Mouse (Mus musculus) liver, postnatal 0 days (tissue): ENCODE measurements at regions not wholly inside any gene's neighbourhood (a gene's known extent, or its start where the extent isn't known, plus 50 kb on each side); places are given as distances from the start of the nearest gene placed in this dataset.

Experiments used
- ATAC-seq: fragments of 200-750 bp; cut with Nextera tagmentation; 2 replicates; pipeline ENCODE4 v1.8.0; 2017; ENCODE audit warnings: mild to moderate bottlenecking, moderate library complexity
- DNase-seq: peaks from one replicate; pipeline ENCODE4 v3.0.0-alpha.2; 2016
- H3K27ac ChIP-seq: fragments of 300-500 bp; sonication (generic); 2 replicates; pipeline ENCODE4 v1.5.1; 2014; ENCODE audit warnings: antibody characterized with exemption, moderate library complexity, mild to moderate bottlenecking, low read depth
- H3K27me3 ChIP-seq: fragments of 300-500 bp; sonication (generic); 2 replicates; pipeline ENCODE4 v1.6.1; 2014; ENCODE audit warnings: low read length, control low read depth, mixed read lengths; ENCODE audit not compliant: insufficient read depth
- H3K36me3 ChIP-seq: fragments of 300-500 bp; sonication (generic); replicated peaks from 2 replicates; pipeline ENCODE4 v1.6.1; 2014; ENCODE audit warnings: mild to moderate bottlenecking, control low read depth, low read length, moderate library complexity, mixed read lengths; ENCODE audit not compliant: insufficient read depth
- H3K4me1 ChIP-seq: fragments of 300-500 bp; sonication (generic); 2 replicates; pipeline ENCODE4 v1.6.1; 2014; ENCODE audit warnings: antibody characterized with exemption, mild to moderate bottlenecking, control low read depth; ENCODE audit not compliant: insufficient read depth
- H3K4me2 ChIP-seq: fragments of 300-500 bp; sonication (generic); 2 replicates; pipeline ENCODE4 v1.6.1; 2014; ENCODE audit warnings: low read depth, mild to moderate bottlenecking, low read length, moderate library complexity, mixed read lengths
- H3K4me3 ChIP-seq: fragments of 300-500 bp; sonication (generic); 2 replicates; pipeline ENCODE4 v1.5.1; 2014; ENCODE audit warnings: low read depth, low read length
- H3K9ac ChIP-seq: fragments of 300-500 bp; sonication (generic); replicated peaks from 2 replicates; pipeline ENCODE4 v1.6.1; 2014; ENCODE audit warnings: mild to moderate bottlenecking, moderate library complexity
- H3K9me3 ChIP-seq: fragments of 300-500 bp; sonication (generic); 2 replicates; pipeline ENCODE4 v1.6.1; 2016; ENCODE audit warnings: mild to moderate bottlenecking, control low read depth, low read length, mixed read lengths
- CTCF ChIP-seq: sonication (generic); IDR thresholded peaks from 2 replicates; pipeline ENCODE4 v1.5.1; 2016; ENCODE audit warnings: antibody characterized with exemption, low read depth
- EP300 ChIP-seq: IDR thresholded peaks from 2 replicates; pipeline ENCODE4 v1.6.1; 2016; ENCODE audit warnings: antibody characterized with exemption, low read depth, mild to moderate bottlenecking
- WGBS: fragments of 180-500 bp; shearing (Covaris S2); extraction: QIAGEN DNeasy Blood & Tissue Kit; methylation state at CpG from one replicate; pipeline ENCODE4 v1.1.7; 2014; ENCODE audit not compliant: insufficient replicate concordance; 5-methylcytosine and 5-hydroxymethylcytosine counted together

DNA sequence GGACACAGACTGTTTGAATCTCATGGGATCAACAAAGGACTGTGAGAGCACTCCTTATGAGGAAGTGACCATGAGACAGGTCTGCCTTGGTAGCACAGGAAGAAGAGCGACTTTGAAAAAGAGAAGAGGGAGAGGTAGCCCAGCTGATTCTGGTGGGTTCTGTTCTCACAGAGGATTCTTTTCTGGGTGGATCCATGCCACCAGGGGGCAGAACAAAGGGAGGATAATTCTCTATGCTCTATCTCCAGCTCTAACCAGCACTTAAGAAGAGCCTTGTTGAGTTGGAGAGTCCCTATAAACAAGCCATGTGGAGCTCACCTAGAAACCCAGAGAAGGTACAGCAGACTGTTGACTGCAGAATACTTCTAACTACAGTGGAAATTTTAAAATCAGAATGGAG is 578.1 kb upstream of the Fam92a start:
- TF ChIP-seq CTCF (no peak), EP300 (no peak)
- H3K27me3 ChIP-seq: no peaks in the 10 kb centered on the region
- no peaks in the 10 kb centered on the region for H3K36me3 ChIP-seq
- no peak overlapping the region for H3K4me2 ChIP-seq
- H3K4me3 ChIP-seq: no peak overlapping the region
- H3K9me3 ChIP-seq: no peaks in the 10 kb centered on the region
- no peak overlapping the region for H3K9ac ChIP-seq
- ATAC-seq: no peak
- WGBS: 58% methylated on average over 1 of the region's 1 CpGs
- no peak for DNase-seq
- no peaks in the 10 kb centered on the region for H3K4me1 ChIP-seq
- H3K27ac ChIP-seq: no peak overlapping the region

DNA sequence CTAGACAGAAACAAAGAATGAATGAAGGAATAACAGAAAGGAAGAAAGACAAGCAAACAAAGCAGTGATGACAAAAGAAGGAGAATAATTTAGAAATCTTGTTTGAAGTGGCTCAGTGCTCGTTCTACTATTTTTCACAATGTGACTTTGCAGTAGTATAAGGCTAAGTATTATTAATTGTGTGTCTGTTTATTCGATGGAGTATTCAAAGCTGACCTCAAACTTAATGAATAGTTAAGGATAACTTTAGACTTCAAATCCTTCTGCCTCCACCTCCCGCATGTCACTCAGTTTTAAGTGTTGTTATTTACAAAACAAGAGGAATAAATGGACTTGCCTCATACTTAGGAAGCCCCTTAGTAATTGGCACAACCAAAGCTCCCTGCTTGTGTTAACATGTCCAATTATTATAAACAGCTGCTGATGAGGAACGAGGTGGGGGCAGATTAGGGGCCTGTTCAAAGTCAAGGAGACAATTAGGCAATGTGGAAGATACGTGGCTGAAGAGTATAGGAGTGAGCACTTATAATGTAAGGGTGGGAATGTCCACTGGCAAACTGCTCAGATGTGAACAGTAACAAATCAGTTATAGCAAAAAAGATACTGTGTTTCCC is 572.0 kb upstream of the Fam92a start:
- Histone ChIP-seq H3K4me1 (no peaks in the 10 kb centered on the region), H3K36me3 (no peaks in the 10 kb centered on the region), H3K27ac (no peak overlapping the region), H3K9ac (no peak overlapping the region), H3K4me2 (no peak overlapping the region), H3K27me3 (no peaks in the 10 kb centered on the region), H3K4me3 (no peak overlapping the region), H3K9me3 (no peaks in the 10 kb centered on the region)
- ATAC-seq (no peak), DNase-seq (no peak)
- WGBS: 67% methylated on average over 5 of the region's 5 CpGs
- TF ChIP-seq EP300: no peak
- TF ChIP-seq CTCF: no peak

DNA sequence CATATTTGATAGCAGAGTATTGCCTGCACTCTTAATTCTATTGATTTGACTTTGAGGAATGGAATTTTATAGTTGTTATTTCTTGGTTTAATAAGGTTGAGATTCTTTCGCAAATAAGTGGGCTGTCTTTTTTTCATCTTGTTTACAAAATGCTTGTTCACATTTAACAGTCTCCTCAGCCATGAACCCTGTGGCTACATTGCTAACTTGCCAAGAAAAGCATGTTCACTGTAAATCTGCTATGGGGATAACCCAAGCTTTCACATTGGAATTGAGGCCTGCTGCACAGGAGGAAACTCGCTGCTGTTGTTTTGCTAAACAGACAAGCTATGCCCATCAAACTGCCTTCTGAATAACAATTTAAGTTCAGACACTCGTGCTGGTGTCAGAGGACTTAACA is 564.6 kb upstream of the Fam92a start:
- TF ChIP-seq CTCF (no peak), EP300 (no peak)
- WGBS: 63% methylated on average over 3 of the region's 3 CpGs

DNA sequence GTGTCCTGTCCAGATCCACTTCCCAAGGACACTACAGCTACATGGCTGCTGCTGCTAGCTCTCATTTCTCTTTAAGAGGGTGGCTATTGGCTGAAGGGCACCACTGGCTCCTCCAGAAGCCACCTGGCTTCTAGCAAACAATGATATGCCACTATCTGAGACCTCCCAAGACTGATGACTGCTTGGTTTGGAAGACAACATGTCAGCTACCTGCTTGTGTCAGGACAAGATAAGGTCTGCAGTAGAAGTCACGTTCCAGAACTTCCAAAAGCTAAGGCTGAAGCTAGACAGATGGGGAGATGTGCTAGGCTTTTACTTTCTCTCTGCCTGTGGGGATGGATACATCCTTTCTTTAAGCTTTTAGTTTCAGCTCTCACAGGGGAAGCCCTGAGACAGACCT is 528.4 kb upstream of the Fam92a start:
- TF ChIP-seq EP300 (no peak), CTCF (no peak)
- no peaks in the 10 kb centered on the region for H3K27me3 ChIP-seq
- DNase-seq: no peak
- H3K9me3 ChIP-seq: no peaks in the 10 kb centered on the region
- H3K4me1 ChIP-seq: no peaks in the 10 kb centered on the region
- no peak overlapping the region for H3K4me3 ChIP-seq
- peak; percentile 17; the same call in 1 of the 2 replicates for ATAC-seq
- no peaks in the 10 kb centered on the region for H3K36me3 ChIP-seq
- no peak overlapping the region for H3K4me2 ChIP-seq
- 30% methylated on average over 1 of the region's 1 CpGs for WGBS
- H3K9ac ChIP-seq: no peak overlapping the region
- H3K27ac ChIP-seq: no peak overlapping the region

More for the DNA sequence above, 564.6 kb upstream of the Fam92a start:
- Histone ChIP-seq H3K4me1 (no peaks in the 10 kb centered on the region), H3K4me2 (no peak overlapping the region), H3K9ac (no peak overlapping the region), H3K27me3 (no peaks in the 10 kb centered on the region), H3K36me3 (no peaks in the 10 kb centered on the region), H3K9me3 (no peaks in the 10 kb centered on the region), H3K4me3 (no peak overlapping the region), H3K27ac (no peak overlapping the region)
- ATAC-seq (no peak), DNase-seq (no peak)

DNA sequence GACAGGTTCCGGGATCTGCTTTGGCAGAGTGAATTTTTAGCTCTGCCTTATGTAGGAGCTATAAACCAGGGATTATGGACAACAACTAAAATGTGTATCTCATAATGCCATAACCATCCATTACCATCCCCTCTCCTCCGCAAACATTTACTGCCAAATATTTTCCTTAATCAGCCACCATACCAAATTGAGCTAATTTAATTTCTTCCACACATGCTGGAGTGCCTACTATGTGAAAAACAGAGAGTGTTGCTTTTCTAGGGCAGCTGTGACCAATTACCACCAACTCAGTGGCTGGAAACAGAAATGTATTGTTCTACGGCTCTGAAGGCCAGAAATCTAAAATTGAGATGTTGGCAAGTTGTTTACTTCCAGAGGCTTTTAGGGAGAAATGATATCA is 506.0 kb upstream of the Fam92a start:
- Histone ChIP-seq H3K9ac (no peak overlapping the region), H3K4me1 (no peaks in the 10 kb centered on the region), H3K27me3 (no peaks in the 10 kb centered on the region), H3K27ac (no peak overlapping the region), H3K36me3 (no peaks in the 10 kb centered on the region), H3K4me2 (no peak overlapping the region), H3K9me3 (no peaks in the 10 kb centered on the region), H3K4me3 (no peak overlapping the region)
- 84% methylated on average over 3 of the region's 3 CpGs for WGBS
- ATAC-seq: no peak
- TF ChIP-seq CTCF (no peak), EP300 (no peak)
- no peak for DNase-seq

DNA sequence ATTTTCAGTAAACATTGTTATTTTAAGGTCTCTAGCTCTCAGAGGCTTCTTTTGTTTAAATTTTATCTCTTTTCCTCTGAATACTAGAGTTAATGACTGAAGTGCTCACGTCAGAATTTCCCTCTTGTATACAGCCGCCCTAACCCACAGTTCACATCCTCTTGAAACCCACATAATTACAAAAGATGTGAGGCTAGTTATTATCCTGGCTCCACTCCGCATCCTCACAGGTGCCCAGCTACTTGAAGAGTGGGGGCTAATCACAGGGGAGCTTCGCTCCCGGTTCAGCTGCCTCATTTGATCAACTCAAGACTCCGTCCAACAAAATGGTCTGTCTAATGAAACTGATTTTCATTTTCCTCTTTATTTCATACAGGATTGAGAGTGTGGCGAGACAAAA is 499.6 kb upstream of the Fam92a start:
- DNase-seq (no peak), ATAC-seq (no peak)
- H3K4me2 ChIP-seq: no peak overlapping the region
- WGBS: 65% methylated on average over 7 of the region's 7 CpGs
- no peaks in the 10 kb centered on the region for H3K27me3 ChIP-seq
- H3K27ac ChIP-seq: no peak overlapping the region
- H3K9ac ChIP-seq: no peak overlapping the region
- no peaks in the 10 kb centered on the region for H3K9me3 ChIP-seq
- no peaks in the 10 kb centered on the region for H3K4me1 ChIP-seq
- TF ChIP-seq CTCF: no peak
- no peak for TF ChIP-seq EP300
- H3K4me3 ChIP-seq: no peak overlapping the region
- no peaks in the 10 kb centered on the region for H3K36me3 ChIP-seq

DNA sequence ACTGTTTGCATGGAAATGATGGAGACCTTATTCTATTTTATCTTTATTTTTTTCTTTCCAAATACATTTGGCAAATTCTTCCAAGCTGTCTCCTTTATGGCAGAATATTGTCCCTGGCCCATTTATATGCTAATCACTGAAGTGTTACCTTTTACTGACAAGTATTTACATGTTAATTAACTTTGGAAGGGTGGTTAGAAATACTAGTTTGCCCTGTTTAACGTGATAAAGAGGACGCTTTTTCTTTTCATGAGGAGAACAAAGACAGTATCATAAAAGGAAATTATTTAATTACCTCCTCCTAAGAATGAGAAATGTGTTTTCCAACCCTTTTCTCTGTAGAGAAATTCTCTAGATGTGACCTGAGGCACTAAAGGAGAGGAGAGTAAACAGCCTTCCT is 491.4 kb upstream of the Fam92a start:
- Histone ChIP-seq H3K27me3 (no peaks in the 10 kb centered on the region), H3K4me1 (no peaks in the 10 kb centered on the region), H3K36me3 (no peaks in the 10 kb centered on the region), H3K9ac (no peak overlapping the region), H3K4me2 (no peak overlapping the region), H3K9me3 (no peaks in the 10 kb centered on the region), H3K27ac (no peak overlapping the region), H3K4me3 (no peak overlapping the region)
- TF ChIP-seq CTCF: no peak
- TF ChIP-seq EP300: no peak
- ATAC-seq (no peak), DNase-seq (no peak)
- WGBS: 50% methylated on average over 2 of the region's 2 CpGs
